Mouse (Mus musculus): ENCODE measurements around the gene Antxrl. TPM values are rescaled to one million over a fixed set of nuclear protein-coding genes. Genes with fewer than 3 reads are reported as not detected.

The Antxrl gene
- polyA plus RNA-seq, 1 experiment from 2014 or later = not detected

DNA sequence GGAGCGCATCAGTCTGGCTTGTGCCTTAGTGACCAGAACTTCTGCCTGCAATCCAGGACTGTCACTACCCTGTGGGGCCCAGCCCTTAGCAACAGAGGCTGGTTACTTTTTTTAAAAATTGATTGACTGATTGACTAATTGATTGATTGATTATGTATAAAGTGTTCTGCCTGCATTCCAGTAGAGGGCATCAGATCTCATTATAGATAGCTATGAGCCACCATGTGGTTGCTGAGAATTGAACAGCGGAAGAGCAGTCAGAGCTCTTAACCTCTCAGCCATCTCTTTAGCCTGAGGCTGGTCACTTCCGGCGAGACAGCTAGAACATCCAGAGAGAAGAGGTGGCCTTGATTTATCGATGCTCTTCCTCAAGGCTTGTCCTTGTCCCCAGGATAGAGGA is 24.7 kb downstream of the Antxrl start:
- 71% methylated on average over 5 of the region's 5 CpGs for WGBS
- Histone ChIP-seq H3K27ac (no peak overlapping the region), H3K9ac (replicated peaks) (no peak overlapping the region), H3K9me3 (no peaks in the 10 kb centered on the region), H3K4me2 (no peak overlapping the region), H3K4me1 (replicated peaks) (no peaks in the 10 kb centered on the region), H3K36me3 (no peaks in the 10 kb centered on the region), H3K27me3 (no peaks in the 10 kb centered on the region), H3K4me3 (replicated peaks) (no peak overlapping the region)
- ATAC-seq (ENCODE audit: insufficient number of reproducible peaks, insufficient read depth, low FRiP score, low TSS enrichment, low read depth) = no peak

DNA sequence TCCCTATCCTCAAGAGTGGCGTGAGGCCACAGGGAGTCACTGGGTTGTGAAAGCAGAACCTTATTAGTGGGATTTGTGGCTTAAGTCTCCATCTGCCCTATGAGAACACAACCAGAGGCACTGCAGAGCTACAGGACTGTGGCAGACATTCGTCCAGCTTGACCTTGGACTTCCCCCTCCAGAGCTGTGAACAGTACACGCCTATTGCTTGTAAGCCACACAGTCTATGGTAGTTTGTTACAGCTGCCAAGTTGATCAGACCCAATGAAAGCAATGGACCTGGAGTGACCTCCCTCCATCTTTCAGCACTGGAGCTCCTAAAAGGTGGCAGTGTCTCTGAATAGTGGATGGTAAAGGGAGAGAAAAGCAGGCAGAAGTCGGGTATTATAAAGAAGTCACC is 25.8 kb downstream of the Antxrl start:
- Histone ChIP-seq H3K27me3 (no peaks in the 10 kb centered on the region), H3K9ac (replicated peaks) (no peak overlapping the region), H3K9me3 (no peaks in the 10 kb centered on the region), H3K36me3 (no peaks in the 10 kb centered on the region), H3K4me3 (replicated peaks) (no peak overlapping the region), H3K4me2 (no peak overlapping the region), H3K27ac (no peak overlapping the region), H3K4me1 (replicated peaks) (no peaks in the 10 kb centered on the region)
- WGBS = 72% methylated on average over 4 of the region's 4 CpGs
- ATAC-seq (ENCODE audit: insufficient number of reproducible peaks, insufficient read depth, low FRiP score, low TSS enrichment, low read depth) = no peak

DNA sequence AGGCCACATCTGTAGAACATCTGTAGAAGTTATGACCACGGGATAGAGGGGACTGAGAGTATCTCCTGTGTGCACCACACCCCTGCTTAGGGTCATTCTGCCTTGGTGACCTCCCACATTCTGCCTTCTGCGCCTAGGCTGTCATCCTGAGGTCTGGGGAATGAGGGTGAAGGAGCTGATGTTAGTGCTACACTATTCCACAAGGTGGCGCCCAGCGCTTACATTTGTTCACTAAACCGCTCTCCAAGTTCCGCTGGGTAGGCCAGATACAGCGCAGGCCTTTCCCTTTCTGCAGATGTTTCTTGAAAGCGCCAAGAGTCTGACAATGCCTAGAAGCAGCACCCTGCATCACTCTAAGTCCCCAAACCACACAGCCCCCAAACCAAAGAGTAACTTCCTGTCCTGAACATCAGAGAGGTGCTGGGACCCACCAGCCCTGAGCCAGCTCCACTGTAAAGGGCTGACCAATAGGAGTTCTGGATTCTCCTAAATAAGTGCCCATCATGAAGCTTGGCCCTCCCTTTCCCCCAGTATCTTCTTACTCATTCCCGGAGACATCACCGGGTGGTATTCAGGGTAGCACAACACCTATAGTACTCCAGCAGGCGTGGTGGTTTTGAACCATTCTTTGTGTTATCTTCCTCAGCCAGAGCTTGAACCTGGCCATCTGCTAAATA is 28.0 kb downstream of the Antxrl start:
- WGBS = 10% methylated on average over 11 of the region's 11 CpGs

DNA sequence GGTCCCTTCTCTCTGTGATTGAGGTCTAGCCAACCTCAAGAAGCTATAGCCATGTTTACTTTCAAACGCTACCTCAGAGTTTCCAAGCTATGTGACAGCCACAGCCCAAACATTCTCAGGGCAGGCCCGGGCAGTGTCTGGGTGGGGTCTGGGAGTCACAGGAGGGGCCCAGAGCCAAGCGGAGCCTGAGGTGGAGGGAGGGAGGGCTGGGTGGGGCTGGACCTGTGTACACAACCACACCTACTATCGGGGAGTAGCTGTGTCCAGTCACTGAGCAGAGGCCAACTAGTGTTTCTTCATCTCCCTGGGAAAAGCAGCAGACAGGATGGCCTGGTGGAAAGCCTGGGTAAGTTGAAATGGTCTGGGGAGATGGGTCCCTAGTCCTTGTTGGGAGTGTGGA is 33.2 kb downstream of the Antxrl start, which contains the start of gene Anxa8:
TSS of gene Anxa8 (plus strand) at position 251 of the 400 bp plus-strand sequence.
- WGBS = 63% methylated on average over 4 of the region's 4 CpGs
- Histone ChIP-seq H3K27me3 (peaks cover 9% of the 10 kb centered on the region; the same call in 1 of the 2 replicates), H3K4me3 (replicated peaks) (no peak within 1 kb of the TSS), H3K4me2 (no peak within 1 kb of the TSS), H3K4me1 (replicated peaks) (no peaks in the 10 kb centered on the region), H3K9me3 (no peaks in the 10 kb centered on the region), H3K36me3 (no peaks in the 10 kb centered on the region), H3K27ac (no peak within 1 kb of the TSS), H3K9ac (replicated peaks) (no peak within 1 kb of the TSS)
- ATAC-seq (ENCODE audit: insufficient number of reproducible peaks, insufficient read depth, low FRiP score, low TSS enrichment, low read depth) = no peak

More for the DNA sequence above, 28.0 kb downstream of the Antxrl start:
- ATAC-seq (ENCODE audit: insufficient number of reproducible peaks, insufficient read depth, low FRiP score, low TSS enrichment, low read depth) = peak; percentile 69
- Histone ChIP-seq H3K27ac (no peak overlapping the region), H3K27me3 (no peaks in the 10 kb centered on the region; the same call in 1 of the 2 replicates), H3K4me3 (replicated peaks) (no peak overlapping the region), H3K4me2 (no peak overlapping the region), H3K36me3 (no peaks in the 10 kb centered on the region), H3K4me1 (replicated peaks) (no peaks in the 10 kb centered on the region), H3K9me3 (no peaks in the 10 kb centered on the region), H3K9ac (replicated peaks) (no peak overlapping the region)

DNA sequence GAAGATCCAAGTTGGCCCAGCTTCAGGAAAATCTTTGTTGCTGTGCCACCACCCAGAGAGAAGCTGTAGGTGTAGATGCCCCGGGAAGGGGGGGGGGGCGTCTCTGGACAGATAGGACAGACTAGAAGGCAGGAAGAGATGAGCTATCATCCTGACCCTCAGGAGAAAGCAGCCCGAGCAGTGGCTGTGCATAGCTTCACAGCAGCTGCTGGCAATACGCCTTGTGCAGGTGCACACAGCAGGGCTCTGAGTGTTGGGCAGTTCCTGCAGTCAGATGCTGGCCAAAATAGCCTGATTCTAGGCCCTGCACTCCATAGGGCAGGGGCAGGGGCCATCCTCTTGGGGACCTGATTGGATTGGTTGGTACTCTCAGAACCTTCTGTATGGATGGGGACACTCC is 34.3 kb downstream of the Antxrl start:
- no peak for ATAC-seq (ENCODE audit: insufficient number of reproducible peaks, insufficient read depth, low FRiP score, low TSS enrichment, low read depth)
- H3K4me3 ChIP-seq (replicated peaks) = no peak overlapping the region
- H3K9me3 ChIP-seq = no peaks in the 10 kb centered on the region
- no peaks in the 10 kb centered on the region for H3K36me3 ChIP-seq
- peaks cover 9% of the 10 kb centered on the region; the same call in 1 of the 2 replicates for H3K27me3 ChIP-seq
- no peak overlapping the region for H3K9ac ChIP-seq (replicated peaks)
- H3K4me2 ChIP-seq = no peak overlapping the region
- H3K27ac ChIP-seq = no peak overlapping the region
- H3K4me1 ChIP-seq (replicated peaks) = no peaks in the 10 kb centered on the region
- WGBS = 87% methylated on average over 3 of the region's 4 CpGs

DNA sequence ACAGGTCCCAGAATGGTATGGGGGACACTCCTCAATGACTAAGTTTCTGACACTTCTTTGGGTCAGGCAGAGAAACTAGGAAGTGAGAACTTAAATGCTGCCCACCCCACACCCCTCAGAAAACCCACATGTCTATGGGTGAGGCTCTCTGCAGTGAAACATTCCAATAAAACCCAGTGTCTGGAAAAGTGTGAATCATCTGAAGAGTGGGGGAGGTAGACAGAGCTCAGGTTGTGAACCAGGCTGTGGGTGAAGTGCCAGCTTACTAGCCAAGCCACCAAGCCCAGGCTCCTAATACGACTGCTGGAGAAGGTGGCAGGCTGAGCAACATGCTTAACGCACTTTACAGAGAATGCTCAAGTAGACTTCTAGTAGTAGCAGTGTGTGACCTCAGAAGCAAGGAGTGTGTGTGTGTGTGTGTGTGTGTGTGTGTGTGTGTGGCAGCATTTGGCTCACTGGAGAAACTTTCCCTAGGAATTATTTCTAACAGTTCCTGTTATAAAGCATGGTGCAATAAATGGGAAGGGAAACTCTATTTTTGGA is 35.4 kb downstream of the Antxrl start:
- Histone ChIP-seq H3K27me3 (peaks cover 9% of the 10 kb centered on the region; the same call in 1 of the 2 replicates), H3K36me3 (no peaks in the 10 kb centered on the region), H3K4me1 (replicated peaks) (no peaks in the 10 kb centered on the region), H3K9ac (replicated peaks) (no peak overlapping the region), H3K9me3 (no peaks in the 10 kb centered on the region), H3K27ac (no peak overlapping the region), H3K4me3 (replicated peaks) (no peak overlapping the region), H3K4me2 (no peak overlapping the region)
- no peak for ATAC-seq (ENCODE audit: insufficient number of reproducible peaks, insufficient read depth, low FRiP score, low TSS enrichment, low read depth)
- WGBS = 84% methylated on average over 2 of the region's 2 CpGs

DNA sequence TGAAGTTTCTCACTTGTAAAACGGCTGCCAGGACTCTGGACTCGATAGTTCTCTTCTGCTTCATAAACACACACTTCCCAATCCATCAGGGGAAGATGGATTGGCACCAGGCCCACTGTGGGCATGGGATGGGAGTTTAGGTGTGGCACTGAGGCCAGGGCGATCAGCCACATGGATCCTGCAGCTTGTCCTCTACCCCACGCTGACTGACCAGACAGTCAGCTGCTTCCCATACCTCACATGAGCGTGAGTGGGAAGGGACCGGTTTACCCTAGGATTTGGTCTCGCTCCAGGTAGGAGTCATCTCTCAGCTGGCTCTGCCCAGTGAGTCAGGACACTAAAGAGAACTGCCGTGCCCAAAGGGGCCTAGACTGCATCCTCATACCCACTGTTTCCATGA is 37.3 kb downstream of the Antxrl start:
- ATAC-seq (ENCODE audit: insufficient number of reproducible peaks, insufficient read depth, low FRiP score, low TSS enrichment, low read depth) = no peak
- H3K4me1 ChIP-seq (replicated peaks) = no peaks in the 10 kb centered on the region
- 81% methylated on average over 8 of the region's 8 CpGs for WGBS
- no peak overlapping the region for H3K4me3 ChIP-seq (replicated peaks)
- H3K27ac ChIP-seq = no peak overlapping the region
- no peak overlapping the region for H3K9ac ChIP-seq (replicated peaks)
- no peak overlapping the region for H3K4me2 ChIP-seq
- H3K9me3 ChIP-seq = no peaks in the 10 kb centered on the region
- H3K36me3 ChIP-seq = no peaks in the 10 kb centered on the region
- peaks cover 9% of the 10 kb centered on the region; the same call in 1 of the 2 replicates for H3K27me3 ChIP-seq

DNA sequence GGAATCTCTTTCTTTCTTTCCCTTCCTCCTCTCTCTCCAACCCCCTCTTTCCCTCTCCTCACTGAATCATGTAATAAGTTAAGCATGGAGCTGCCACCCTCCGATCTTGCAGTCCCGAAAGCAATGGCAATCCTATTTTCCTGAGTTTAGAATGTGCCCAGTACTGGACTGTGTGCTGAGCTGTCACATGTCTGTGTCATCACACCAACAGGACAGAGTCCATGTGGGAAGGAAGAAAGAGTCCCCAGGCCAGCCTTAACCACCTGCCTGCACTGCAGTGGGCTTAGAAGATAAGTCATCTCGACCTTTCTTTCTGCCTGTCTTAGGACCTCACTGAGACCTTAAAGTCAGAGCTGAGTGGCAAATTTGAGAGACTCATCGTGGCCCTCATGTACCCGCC is 39.0 kb downstream of the Antxrl start:
- WGBS = 84% methylated on average over 5 of the region's 5 CpGs
- H3K36me3 ChIP-seq = no peaks in the 10 kb centered on the region
- ATAC-seq (ENCODE audit: insufficient number of reproducible peaks, insufficient read depth, low FRiP score, low TSS enrichment, low read depth) = no peak
- no peak overlapping the region for H3K4me3 ChIP-seq (replicated peaks)
- H3K4me2 ChIP-seq = no peak overlapping the region
- H3K4me1 ChIP-seq (replicated peaks) = no peaks in the 10 kb centered on the region
- no peak overlapping the region for H3K9ac ChIP-seq (replicated peaks)
- peaks cover 9% of the 10 kb centered on the region; the same call in 1 of the 2 replicates for H3K27me3 ChIP-seq
- no peak overlapping the region for H3K27ac ChIP-seq
- no peaks in the 10 kb centered on the region for H3K9me3 ChIP-seq

DNA sequence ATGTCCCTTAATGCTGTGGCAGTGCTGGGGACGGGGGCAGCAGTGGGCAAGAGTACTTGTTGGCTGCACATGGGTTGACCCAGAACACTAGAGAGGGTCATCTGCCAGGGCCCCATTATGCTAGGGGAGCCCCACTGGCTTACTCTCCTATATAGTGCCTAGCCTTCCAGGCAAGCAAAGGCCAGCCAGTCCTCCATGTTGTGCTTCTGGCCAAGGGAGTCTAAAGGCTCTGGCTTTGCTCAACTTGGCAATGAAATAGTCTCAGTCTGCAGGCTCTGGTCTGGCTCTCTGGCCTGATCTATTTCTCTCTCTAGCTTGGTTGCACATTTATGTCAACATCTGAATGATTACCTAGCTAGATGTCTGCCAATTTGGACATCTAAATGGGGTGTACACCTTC is 40.3 kb downstream of the Antxrl start:
- H3K4me1 ChIP-seq (replicated peaks) = no peaks in the 10 kb centered on the region
- H3K4me2 ChIP-seq = no peak overlapping the region
- no peak overlapping the region for H3K4me3 ChIP-seq (replicated peaks)
- H3K9me3 ChIP-seq = no peaks in the 10 kb centered on the region
- WGBS = 73% methylated on average over 1 of the region's 1 CpGs
- H3K27ac ChIP-seq = no peak overlapping the region
- H3K36me3 ChIP-seq = no peaks in the 10 kb centered on the region
- no peaks in the 10 kb centered on the region for H3K27me3 ChIP-seq
- H3K9ac ChIP-seq (replicated peaks) = no peak overlapping the region
- no peak for ATAC-seq (ENCODE audit: insufficient number of reproducible peaks, insufficient read depth, low FRiP score, low TSS enrichment, low read depth)

DNA sequence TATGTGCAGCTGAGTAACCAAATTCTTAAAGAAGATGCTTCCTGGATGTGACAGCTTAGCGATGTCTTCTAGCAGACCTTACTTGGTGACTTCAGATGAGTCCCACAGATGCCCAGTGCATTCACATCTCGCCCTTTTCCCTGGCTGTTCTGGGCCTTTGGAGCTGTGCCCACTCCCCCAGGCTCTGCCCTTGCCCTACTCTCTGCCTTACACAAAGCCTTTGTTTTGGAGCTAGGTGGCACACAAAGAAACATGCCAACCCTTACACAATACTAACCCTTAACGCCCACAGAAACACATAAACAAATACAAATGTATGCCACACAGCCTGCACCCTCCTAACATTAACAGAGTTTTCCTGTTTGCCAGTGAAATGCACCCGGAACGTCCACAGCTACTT is 43.7 kb downstream of the Antxrl start:
- Histone ChIP-seq H3K4me3 (replicated peaks) (no peak overlapping the region), H3K27ac (no peak overlapping the region), H3K9me3 (no peaks in the 10 kb centered on the region), H3K9ac (replicated peaks) (no peak overlapping the region), H3K4me2 (no peak overlapping the region), H3K27me3 (no peaks in the 10 kb centered on the region), H3K36me3 (no peaks in the 10 kb centered on the region), H3K4me1 (replicated peaks) (no peaks in the 10 kb centered on the region)
- no peak for ATAC-seq (ENCODE audit: insufficient number of reproducible peaks, insufficient read depth, low FRiP score, low TSS enrichment, low read depth)
- WGBS = 80% methylated on average over 5 of the region's 5 CpGs

DNA sequence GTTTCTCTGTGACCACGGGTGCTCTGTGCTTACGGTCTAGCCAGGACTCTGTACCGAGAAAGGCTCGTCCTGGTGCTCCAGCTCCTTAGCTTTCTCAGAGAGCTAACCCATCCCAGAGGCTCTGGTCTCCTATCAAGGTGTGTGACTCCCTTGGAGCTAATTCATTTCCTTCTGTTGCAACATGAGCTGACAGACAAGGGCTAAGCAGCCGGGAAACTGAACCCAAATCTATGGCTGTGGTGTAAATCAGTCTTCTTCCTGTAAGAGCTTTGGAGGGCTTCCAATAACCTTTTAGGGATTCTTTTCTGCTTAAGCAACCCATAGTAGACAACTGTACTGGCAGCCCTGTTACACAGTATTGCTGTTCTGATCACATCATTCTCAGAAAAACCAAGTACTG is 50.1 kb downstream of the Antxrl start, which contains the start of gene A630023A22Rik:
TSS of gene A630023A22Rik (minus strand) at position 154 of the 400 bp plus-strand sequence.
- Histone ChIP-seq H3K9me3 (no peaks in the 10 kb centered on the region), H3K27me3 (no peaks in the 10 kb centered on the region), H3K4me2 (no peak within 1 kb of the TSS), H3K4me3 (replicated peaks) (no peak within 1 kb of the TSS), H3K36me3 (no peaks in the 10 kb centered on the region), H3K27ac (no peak within 1 kb of the TSS), H3K9ac (replicated peaks) (no peak within 1 kb of the TSS), H3K4me1 (replicated peaks) (peaks cover 5% of the 10 kb centered on the region; the same call in 1 of the 2 replicates)
- 67% methylated on average over 5 of the region's 5 CpGs for WGBS
- no peak for ATAC-seq (ENCODE audit: insufficient number of reproducible peaks, insufficient read depth, low FRiP score, low TSS enrichment, low read depth)

All from limb, embryonic 12.5 days (tissue).